Mouse (Mus musculus): ENCODE results near the gene C2cd4b.
"Not testable (repeated sequence)": the region's sequence is repeated elsewhere in the genome, so short reads cannot be mapped to it uniquely, and the experiment has no call there.

C2cd4b gene

DNA sequence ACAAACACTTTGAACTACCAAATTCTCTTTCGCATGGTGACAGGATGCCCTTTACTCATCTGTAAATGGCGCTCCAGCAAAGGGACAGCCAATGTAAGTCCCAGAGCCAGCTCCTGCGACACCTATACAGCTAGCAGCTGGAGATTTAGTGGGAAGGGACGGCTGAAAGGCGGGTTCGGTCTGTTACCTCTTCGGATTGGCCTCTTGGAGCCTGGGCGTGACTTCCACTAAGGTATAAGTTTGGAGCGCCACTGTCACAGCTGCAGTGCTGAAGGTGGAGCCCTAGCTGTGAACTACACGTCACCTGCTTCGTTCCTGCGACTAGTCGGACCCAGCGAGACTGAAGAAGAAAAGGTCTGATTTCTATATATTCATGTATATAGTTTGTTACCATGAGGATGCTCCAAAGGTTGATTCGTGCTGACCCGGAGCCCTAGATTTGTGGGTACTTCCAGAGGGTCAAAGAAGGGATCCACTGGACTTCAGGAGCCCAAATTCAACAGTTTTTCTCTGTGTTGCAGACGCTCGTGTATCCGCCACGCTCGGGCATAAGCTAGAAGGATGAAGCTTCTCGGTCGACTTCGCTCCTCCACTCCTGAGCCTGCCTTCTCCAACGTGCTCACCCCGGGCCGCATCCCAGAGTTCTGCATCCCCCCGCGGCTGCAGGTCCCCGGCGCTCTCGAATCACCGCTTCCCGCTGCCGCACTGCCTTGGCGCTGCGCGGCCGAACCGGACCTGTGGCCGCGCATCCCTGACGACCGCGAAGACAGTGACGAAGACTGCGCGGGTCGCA is at the start of gene C2cd4b:
C2cd4b (plus strand) TSS at position 275 of the 793 bp plus-strand sequence.
- no peak for DNase-seq (ENCODE audit: low spot score)

DNA sequence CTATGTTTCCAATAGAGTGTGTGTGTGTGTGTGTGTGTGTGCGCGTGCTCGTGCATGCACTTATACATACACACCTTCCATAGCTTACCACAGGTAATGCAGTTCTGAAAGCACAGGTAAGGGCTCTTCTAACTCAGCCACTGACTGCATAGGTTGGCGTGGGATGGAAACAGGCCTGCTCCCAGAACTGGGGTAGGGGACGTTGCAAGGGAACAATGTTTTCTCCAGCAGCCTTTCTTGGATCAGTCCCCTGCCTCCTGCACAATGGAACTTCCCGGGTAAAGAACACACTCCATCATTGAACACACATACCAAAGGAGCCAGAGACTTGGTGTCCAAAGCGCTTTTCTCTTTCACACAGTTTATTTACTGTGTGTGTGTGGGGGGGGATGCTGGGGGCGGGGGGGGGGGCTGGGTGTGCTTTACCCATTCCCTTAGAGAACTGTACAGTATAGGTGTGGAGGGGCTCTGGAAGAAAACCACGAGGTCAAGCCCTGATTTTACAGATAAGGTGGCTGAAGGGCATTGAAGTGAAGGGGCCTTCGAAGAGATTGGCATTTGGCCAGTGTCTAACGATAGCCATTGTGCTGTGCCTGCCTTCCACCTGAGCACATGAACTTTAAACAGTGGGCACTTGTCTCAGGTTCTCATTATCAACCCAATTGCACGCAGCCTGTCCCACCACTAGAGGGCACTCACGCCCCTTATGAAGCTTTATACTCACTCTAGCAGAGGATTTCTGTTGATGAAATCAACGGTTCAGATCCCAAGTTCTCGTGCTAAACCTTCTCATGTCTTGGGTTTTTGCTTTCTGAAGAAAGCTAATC is 48.0 kb upstream of the C2cd4b start:
- DNase-seq (ENCODE audit: low spot score), result no peak

DNA sequence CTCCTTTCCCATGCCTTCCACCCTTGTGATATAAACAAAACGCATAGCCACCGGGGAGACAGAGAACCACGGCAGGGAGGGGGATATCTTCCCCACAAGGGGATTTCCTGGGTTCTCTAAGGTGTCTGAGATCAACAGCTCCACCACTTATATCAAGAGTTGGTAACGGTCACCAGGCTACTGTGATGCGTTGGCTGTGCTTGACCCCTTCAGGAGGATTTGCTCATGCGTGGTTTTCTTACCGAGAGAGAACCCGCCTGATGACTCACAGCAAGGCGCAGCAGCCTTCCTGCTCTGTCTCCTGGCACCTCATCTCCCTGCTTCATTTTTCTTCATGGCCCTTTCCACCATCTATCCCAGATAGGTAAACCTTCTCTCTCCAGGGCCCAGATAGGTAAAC is 47.1 kb upstream of the C2cd4b start:
- no peak for DNase-seq (ENCODE audit: low spot score)

DNA sequence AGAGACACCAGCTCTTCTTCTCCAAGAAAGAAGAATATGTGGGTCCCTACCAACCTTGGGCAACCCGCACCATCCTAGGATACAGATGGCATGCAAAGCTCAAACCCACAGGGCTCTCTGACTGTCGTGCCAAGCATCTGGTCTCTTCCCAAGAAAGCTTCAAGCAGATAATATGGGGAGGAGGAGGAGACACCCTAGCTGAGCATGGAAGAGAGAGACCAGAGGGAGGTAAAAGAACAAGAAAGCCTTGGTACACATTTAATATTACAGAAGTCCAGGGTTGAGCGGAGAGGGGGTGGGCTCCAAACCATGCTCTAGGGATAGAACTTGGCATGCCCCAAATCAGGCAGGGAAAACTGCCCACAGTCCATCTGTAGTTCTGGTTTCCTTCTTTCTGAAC is 42.2 kb upstream of the C2cd4b start:
- no peak for DNase-seq (ENCODE audit: low spot score)

DNA sequence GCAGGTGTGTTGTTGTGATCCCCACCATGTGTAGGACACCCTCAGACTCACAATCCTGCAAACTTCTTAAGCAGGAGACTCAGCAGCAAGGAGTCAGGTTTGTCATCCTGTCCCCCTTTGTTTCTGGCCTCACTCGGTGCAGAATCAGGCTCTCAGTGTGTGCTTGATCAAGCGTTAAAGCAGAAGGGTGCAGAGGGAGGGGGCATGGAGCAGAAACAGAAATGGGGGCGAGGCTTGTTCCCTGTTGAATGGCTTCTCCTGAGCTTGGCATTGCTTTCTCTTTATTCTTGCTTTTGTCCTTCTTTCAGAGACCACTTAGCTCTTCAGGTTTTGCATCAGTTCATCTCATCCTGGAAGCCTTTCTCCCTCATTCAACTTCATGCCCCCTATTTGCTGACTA is 40.6 kb upstream of the C2cd4b start:
- no peak for DNase-seq (ENCODE audit: low spot score)

GRCm38 (mm10) chr9:67720150-67720549 is 39.1 kb upstream of the C2cd4b start:
- DNase-seq (ENCODE audit: low spot score), result no peak

DNA sequence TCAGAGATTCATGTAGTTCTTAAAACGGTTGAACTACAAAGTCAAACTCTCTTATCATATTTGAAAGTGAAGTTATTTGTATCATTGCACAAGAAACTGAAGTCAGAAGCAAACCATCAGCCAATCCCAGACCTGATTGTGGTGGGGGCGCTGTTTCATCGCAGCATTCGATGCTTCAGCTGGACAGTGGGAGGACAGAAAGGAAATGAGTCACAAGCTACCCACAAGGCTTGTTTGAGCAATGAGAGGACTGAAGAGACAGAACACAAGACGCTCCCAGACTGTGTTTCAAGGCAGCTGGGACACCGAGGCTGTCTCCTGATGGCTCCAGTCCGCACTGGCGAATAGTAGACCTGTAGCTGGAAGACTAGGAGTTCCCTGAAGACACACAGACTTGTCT is 36.9 kb upstream of the C2cd4b start:
- DNase-seq (ENCODE audit: low spot score), result no peak

DNA sequence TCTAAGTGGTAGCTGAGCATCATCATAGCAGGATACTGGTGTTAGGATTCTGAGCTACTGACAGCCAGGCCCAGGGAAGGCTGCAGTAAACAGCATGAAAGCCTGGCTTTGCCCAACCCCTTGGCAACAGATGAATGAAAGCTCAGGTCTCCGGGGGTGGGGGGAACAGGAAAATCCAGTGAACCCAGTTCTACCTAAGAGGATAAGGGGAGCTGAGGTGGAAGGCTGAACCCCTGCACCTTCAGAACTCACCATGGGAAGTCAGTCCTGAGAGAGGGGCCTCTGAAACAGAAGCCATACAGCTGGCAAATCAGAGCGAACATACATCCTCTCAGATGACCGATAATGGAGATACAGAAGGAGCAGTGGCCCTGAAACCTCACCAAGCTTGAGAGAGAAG is 34.0 kb upstream of the C2cd4b start:
- no peak for DNase-seq (ENCODE audit: low spot score)

DNA sequence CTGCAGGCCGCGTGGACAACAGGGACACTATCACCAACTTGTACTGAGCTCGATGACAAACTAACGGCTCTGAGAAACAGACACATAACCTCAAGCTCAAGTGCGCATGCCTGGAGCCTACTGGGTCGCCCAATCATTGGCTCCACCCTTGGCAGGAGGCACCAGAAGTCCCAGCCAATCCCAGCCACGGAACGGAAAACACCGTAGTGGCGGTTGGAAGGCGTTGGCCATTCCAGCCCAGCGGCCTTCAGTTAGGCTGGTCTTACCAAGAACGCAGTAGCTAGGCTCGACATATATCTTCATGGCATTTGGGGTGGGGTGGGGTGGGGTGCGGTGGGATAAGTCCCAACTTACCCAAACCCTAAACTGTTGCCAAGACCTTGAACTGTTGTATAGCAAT is 25.5 kb upstream of the C2cd4b start:
- no peak for DNase-seq (ENCODE audit: low spot score)

- DNase-seq (ENCODE audit: low spot score), result no peak
Measured at GRCm38 (mm10) chr9:67735426-67735825, 23.8 kb upstream of the C2cd4b start.

DNA sequence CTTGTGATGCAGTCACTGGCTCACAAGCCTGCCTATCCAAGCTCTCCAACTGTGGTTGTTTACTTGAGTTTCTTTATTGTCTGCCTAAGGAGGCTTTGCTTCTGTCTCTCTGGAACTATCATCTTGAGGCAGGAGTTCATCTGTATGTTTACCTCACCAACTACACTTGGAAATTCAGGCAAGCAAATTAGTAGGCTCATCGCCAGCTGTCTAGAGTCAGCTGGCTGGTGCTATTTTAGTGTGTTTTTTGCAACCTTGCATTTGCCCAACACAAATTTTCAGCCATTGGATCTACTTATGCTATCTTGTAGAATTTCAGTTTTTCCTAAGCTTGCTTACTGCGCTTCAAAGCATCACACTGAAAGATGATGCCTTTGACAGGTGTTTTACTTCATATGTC is 18.0 kb upstream of the C2cd4b start:
- DNase-seq (ENCODE audit: low spot score), result no peak

DNA sequence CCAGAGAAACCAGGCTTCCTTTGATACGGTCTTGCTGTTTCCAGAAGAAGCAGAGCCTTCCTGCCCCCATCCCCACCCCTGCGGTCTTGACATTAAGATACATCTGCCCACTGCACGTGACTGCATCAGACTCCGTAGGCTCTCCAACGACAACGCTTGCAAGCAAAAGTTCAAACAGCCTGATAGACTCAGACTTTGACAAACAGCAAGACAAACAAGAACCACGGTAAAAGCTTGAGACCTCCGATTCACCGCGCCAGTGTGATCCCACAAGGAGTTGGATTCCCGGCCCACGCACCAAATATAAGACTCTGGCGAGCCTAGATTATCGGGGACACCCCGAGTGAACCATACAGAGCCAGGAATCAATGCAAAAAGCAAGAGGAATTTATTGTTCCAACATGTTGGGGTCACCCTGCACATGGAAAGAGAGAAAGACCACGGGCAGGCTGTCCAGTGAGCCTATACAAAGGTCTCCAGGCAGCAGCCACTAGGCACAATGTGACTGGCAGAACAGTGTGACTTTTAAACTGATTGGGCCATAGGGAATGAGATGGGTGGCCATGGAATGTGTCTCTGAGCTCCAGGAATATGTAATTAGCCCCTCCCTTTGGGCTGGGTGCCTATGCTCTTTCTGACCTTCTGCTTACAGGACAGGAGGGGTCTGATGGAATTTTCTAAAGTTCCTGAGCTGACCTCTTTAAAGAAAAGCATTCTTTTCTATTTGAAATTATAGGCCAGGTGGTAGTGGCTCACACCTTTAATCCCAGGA is 5.6 kb upstream of the C2cd4b start:
- DNase-seq (ENCODE audit: low spot score), result no peak

DNA sequence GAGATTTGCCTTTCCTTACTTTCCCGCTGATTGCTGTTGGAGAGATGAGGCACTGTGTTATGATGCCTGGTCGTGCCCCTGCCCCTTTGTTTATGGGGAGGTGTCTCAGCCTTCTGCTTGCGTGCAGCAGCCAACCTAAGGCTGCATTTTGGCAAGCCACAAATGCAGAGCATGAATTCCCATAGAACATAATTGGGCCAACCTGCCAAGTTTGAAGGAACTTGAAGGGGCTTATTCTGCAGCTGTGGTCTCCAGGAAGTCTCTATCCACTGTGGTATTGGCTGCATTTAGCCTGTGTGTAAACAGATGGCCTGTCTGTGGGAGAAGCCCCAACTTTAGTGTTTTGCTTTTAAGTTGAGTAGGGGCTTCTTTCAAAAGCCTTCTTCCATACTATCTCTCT is 4.5 kb upstream of the C2cd4b start:
- DNase-seq (ENCODE audit: low spot score), result no peak

DNA sequence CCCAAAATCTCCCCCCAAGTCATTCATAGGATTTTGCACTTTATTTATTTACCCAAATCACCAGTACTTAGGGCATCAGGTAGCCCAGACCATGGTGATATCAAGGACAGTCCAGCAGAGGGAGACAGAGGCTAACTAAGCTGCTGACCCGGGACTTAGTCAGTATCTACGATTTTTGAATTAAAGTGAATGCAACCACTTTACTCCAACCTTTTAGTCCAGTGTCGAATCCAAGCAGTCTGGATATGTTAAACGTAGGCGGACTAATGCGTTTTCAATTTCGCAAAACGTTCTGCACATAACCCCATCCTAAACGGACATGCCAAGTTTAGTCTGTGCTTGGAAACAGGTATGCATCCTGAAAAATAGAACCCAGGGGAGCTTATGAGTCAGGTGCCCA is 551 bp upstream of the C2cd4b start:
- DNase-seq (ENCODE audit: low spot score), result no peak

DNA sequence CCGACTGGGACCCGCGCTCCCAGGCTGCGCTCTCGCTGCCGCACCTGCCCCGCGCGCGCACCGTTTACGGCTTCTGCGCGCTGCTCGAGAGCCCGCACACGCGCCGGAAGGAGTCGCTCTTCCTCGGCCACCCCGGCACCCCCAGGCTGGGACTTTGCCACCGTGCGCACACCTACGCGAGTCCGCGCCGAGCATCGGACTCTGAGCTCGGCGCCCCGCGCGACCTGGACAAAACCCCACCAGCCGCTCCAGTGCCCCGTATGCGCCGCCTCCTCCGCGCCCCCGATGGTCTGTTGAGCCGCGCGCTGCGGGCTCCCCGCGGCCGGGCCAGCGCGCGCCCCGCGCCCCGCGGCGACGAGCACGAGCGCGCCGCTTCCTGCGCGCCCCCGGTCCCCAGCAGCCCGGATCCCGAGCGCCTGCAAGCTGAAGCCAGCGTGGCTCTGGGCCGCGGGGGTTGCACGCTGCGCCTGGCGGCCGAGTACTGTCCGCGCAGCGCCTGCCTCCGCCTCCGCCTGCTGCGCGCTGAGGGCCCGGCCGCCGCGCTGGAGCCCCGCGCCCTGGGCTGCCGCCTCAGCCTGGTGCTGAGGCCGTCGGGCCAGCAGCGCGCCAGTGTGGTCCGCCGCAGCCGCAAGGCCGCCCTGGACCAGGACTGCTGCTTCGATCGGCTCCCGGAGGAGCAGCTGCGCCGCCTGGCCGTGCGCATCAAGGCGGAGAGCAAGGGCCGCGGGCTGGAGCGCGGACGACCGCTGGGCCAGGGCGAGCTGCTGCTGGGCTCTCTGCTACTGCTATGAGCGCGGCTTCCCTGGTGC is 923 bp downstream of the C2cd4b start:
- not testable (repeated sequence) for DNase-seq (ENCODE audit: low spot score)

DNA sequence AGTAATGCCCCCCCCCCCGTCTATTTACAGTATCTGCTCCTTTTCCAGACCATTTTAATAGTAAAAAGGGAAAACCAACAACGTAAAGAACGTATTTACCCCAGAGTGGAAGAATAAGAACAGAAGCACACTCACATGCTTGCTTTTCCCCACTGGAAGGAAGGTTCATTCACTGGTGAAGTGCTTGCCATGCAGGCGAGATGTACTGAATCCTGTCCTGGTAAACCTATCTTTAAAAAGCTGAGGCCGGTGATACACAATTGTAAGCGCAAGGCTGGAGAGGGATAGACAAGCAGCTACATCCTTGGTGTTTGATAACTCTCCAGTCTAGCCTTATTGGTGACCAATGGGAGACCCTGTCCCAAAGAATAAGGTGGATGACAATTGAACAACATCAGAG is 1.8 kb downstream of the C2cd4b start:
- DNase-seq (ENCODE audit: low spot score), result no peak

GRCm38 (mm10) chr9:67763326-67763725 is 4.1 kb downstream of the C2cd4b start:
- DNase-seq (ENCODE audit: low spot score), result no peak

- DNase-seq (ENCODE audit: low spot score), result no peak
Measured at GRCm38 (mm10) chr9:67766405-67766804, 7.2 kb downstream of the C2cd4b start.

DNA sequence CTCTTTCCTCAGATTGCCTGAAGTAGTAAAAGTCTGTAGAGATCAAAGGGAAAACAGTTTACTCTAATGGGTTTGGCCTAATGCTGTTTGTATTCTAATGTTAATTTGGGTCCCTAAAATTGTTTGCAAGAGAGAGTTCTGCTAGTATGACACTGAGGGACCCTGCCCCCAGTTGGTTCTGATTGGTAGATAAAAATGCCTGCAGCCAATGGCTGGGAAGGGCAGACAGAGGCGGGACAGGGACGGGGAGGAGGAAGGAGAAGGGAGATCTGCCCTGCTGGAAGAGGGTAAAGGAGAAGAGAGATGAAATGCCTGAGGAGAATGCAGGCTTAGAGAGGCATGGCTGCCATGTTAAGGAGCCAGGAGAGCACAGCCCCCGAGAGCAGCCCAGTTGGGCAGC is 7.7 kb downstream of the C2cd4b start:
- no peak for DNase-seq (ENCODE audit: low spot score)

DNA sequence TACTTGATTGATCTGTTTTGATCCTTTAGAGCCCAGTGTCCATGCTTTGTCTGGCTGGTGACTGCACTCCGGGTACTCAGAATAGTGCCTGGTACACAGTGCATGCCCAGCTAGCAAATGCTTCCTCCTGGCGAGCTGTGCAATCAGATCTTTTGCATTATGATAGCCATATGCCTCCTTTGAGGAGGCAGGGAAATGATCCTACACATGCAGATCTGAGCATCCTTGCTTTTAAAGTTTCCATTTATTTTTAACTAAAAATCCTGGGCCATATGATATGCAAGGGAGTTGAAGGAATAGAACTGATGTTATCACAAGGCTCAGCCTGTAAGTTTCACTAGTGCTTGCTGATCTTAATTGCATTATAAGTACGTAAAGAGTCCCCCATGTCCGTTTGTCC is 9.6 kb downstream of the C2cd4b start:
- no peak for DNase-seq (ENCODE audit: low spot score)

DNA sequence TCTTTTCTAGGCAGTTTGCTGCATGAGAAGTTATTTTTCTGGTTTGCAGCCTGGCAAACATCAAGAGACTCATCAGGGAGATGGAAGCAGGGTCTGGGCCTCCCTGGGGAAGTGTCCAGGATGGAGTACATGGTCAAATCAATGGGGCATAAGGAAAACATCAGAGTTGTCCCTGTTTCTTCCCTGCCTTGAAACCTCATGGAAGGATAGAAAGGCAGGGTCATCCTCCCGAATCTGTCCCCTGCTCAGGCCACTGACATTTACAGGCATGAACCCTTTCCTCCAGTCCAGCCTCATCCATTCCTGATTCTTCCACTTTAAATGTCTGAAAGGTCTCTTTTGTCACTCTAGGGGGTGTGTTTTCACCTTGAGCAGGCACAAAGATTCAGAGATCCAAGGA is 10.2 kb downstream of the C2cd4b start:
- DNase-seq (ENCODE audit: low spot score), result no peak

GRCm38 (mm10) chr9:67771293-67771692 is 12.1 kb downstream of the C2cd4b start:
- no peak for DNase-seq (ENCODE audit: low spot score)
